ENCODE assay signal across 16 mouse cellular contexts in the genomic region with DNA sequence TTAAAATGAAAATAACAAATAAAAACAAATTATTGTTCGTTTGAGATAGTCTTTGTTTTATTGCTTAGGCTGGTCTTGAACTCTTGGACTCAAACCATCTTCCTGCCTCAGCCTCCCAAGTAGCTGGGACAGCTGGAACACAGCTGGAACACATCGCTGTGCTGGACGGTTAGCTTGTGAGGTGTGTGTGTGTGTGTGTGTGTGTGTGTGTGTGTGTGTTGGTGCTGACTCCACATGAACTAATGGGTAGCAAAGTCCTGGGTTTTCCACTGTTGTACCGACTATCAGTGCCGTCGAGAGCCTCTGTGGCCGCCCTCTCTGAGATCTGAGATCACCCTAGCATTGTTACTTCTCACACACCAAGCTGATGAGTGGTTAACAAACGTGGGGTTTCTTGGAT. TPM values are rescaled to one million over a fixed set of nuclear protein-coding genes. Genes with fewer than 3 reads are reported as not detected.
A peak's percentile ranks its signal among the peaks of the same experiment; 100 is the strongest.
DNase-seq lines count a peak whose midpoint lies in the region; ATAC-seq and TF ChIP-seq lines count a peak whose summit lies in the region.
"Had no signal": no experiment of that assay in that cellular context is flagged by ENCODE, and none has a peak within 500 bp of the region (broad histone marks: within the 10 kb centered on the region; RNA-seq: fewer than 3 reads in every experiment).

No protein-coding gene starts in this region.

- 58% methylated on average over 8 of the region's 8 CpGs for WGBS in heart, adult 2 months
- WGBS in heart, embryonic 10.5 days: 79% methylated on average over 8 of the region's 8 CpGs
- 78% methylated on average over 8 of the region's 8 CpGs for WGBS in heart, embryonic 15.5 days
- 86% methylated on average over 8 of the region's 8 CpGs for WGBS in kidney, embryonic 15.5 days
- WGBS in midbrain, embryonic 11.5 days: 92% methylated on average over 8 of the region's 8 CpGs
- WGBS in midbrain, embryonic 10.5 days: 86% methylated on average over 8 of the region's 8 CpGs

- no peak for DNase-seq in heart, adult 2 months
- DNase-seq in heart, embryonic 10.5 days (ENCODE audit: low spot score): no peak
- DNase-seq in heart, postnatal 14 days: no peak
- peak; percentile 31 for DNase-seq in kidney, adult 9 months
- peak; percentile 68 for DNase-seq in midbrain, embryonic 11.5 days (ENCODE audit: low spot score, missing footprints)
- no peak for DNase-seq in midbrain, embryonic 10.5 days (ENCODE audit: low spot score)
- DNase-seq: cerebellum, adult 9-10 months had no signal

- no peak for TF ChIP-seq POLR2A in heart, adult 2 months (IDR thresholded peaks at IDR 0.05; ENCODE audit: insufficient read depth, low read depth, low read length)

- H3K36me3 ChIP-seq in heart, adult 2 months (ENCODE audit: control insufficient read depth, insufficient read depth, low read length): no peaks in the 10 kb centered on the region
- no peaks in the 10 kb centered on the region for H3K36me3 ChIP-seq in heart, embryonic 10.5 days
- H3K36me3 ChIP-seq in heart, embryonic 15.5 days: no peaks in the 10 kb centered on the region
- H3K36me3 ChIP-seq in kidney, embryonic 15.5 days: no peaks in the 10 kb centered on the region
- no peaks in the 10 kb centered on the region for H3K36me3 ChIP-seq in midbrain, embryonic 11.5 days (ENCODE audit: control insufficient read depth, insufficient read depth, low read length)
- H3K36me3 ChIP-seq in midbrain, embryonic 10.5 days: no peaks in the 10 kb centered on the region
- H3K36me3 ChIP-seq: embryonic facial prominence, embryonic 12.5 days; forebrain, embryonic 15.5 days; hindbrain, embryonic 15.5 days had no signal

- H3K9me3 ChIP-seq in heart, embryonic 10.5 days: no peaks in the 10 kb centered on the region
- H3K9me3 ChIP-seq in heart, embryonic 15.5 days (replicated peaks): no peaks in the 10 kb centered on the region
- no peaks in the 10 kb centered on the region for H3K9me3 ChIP-seq in kidney, embryonic 15.5 days (replicated peaks)
- H3K9me3 ChIP-seq in midbrain, embryonic 11.5 days (ENCODE audit: control insufficient read depth, low read length): no peaks in the 10 kb centered on the region
- no peaks in the 10 kb centered on the region for H3K9me3 ChIP-seq in midbrain, embryonic 10.5 days (replicated peaks)
- H3K9me3 ChIP-seq: embryonic facial prominence, embryonic 12.5 days; forebrain, embryonic 15.5 days; hindbrain, embryonic 15.5 days had no signal

- no peak overlapping the region for H3K4me3 ChIP-seq in heart, adult 2 months
- no peak overlapping the region for H3K4me3 ChIP-seq in heart, embryonic 10.5 days
- H3K4me3 ChIP-seq in heart, embryonic 15.5 days: no peak overlapping the region
- no peak overlapping the region for H3K4me3 ChIP-seq in kidney, embryonic 15.5 days (replicated peaks)
- no peak overlapping the region for H3K4me3 ChIP-seq in midbrain, embryonic 11.5 days (ENCODE audit: low read depth, low read length)
- no peak overlapping the region for H3K4me3 ChIP-seq in midbrain, embryonic 10.5 days
- H3K4me3 ChIP-seq: embryonic facial prominence, embryonic 12.5 days; forebrain, embryonic 15.5 days; hindbrain, embryonic 15.5 days had no signal

- H3K9ac ChIP-seq in heart, adult 2 months (ENCODE audit: low read depth, low read length): no peak overlapping the region
- H3K9ac ChIP-seq in heart, embryonic 15.5 days: no peak overlapping the region
- H3K9ac ChIP-seq in kidney, embryonic 15.5 days: no peak overlapping the region
- H3K9ac ChIP-seq in midbrain, embryonic 11.5 days (ENCODE audit: low read length): no peak overlapping the region
- H3K9ac ChIP-seq: embryonic facial prominence, embryonic 12.5 days; forebrain, embryonic 15.5 days; hindbrain, embryonic 15.5 days had no signal

- no peaks in the 10 kb centered on the region for H3K79me2 ChIP-seq in heart, adult 2 months (replicated peaks; ENCODE audit: control insufficient read depth, insufficient read depth, low read length)

- peaks cover 8% of the 10 kb centered on the region for H3K4me1 ChIP-seq in heart, adult 2 months (ENCODE audit: control insufficient read depth, insufficient read depth, low read length)
- peaks cover 26% of the 10 kb centered on the region for H3K4me1 ChIP-seq in heart, embryonic 10.5 days
- H3K4me1 ChIP-seq in heart, embryonic 15.5 days (replicated peaks): peaks cover 36% of the 10 kb centered on the region
- peaks cover 23% of the 10 kb centered on the region for H3K4me1 ChIP-seq in kidney, embryonic 15.5 days
- H3K4me1 ChIP-seq in midbrain, embryonic 11.5 days (ENCODE audit: control insufficient read depth, insufficient read depth, low read length): peaks cover 12% of the 10 kb centered on the region
- H3K4me1 ChIP-seq in midbrain, embryonic 10.5 days: peaks cover 19% of the 10 kb centered on the region

- intact Hi-C loops in heart, adult 2 months (cut with DNase I): loop anchor here (5.0 kb wide), 1 partner anchor 44 kb away; no protein-coding TSS in a partner anchor
- intact Hi-C loops in heart, postnatal 14 days (cut with DNase I): no loop called here

- TF ChIP-seq CTCF in heart, adult 2 months (IDR thresholded peaks at IDR 0.05): no peak

- H3K27me3 ChIP-seq in heart, adult 2 months (ENCODE audit: control insufficient read depth, insufficient read depth, low read length): no peaks in the 10 kb centered on the region
- H3K27me3 ChIP-seq in heart, embryonic 10.5 days (ENCODE audit: insufficient read depth, poor library complexity, severe bottlenecking): no peaks in the 10 kb centered on the region
- H3K27me3 ChIP-seq in heart, embryonic 15.5 days: no peaks in the 10 kb centered on the region
- H3K27me3 ChIP-seq in kidney, embryonic 15.5 days: no peaks in the 10 kb centered on the region
- H3K27me3 ChIP-seq in midbrain, embryonic 11.5 days (ENCODE audit: control insufficient read depth, insufficient read depth, low read length): no peaks in the 10 kb centered on the region
- no peaks in the 10 kb centered on the region for H3K27me3 ChIP-seq in midbrain, embryonic 10.5 days (ENCODE audit: low read depth, poor library complexity, severe bottlenecking)
- H3K27me3 ChIP-seq: embryonic facial prominence, embryonic 12.5 days; forebrain, embryonic 15.5 days; hindbrain, embryonic 15.5 days had no signal

- H3K27ac ChIP-seq in heart, adult 2 months: peak overlapping the region; percentile 77
- H3K27ac ChIP-seq in heart, embryonic 10.5 days: no peak overlapping the region
- H3K27ac ChIP-seq in heart, embryonic 15.5 days: peak overlapping the region; percentile 74
- no peak overlapping the region for H3K27ac ChIP-seq in kidney, embryonic 15.5 days
- H3K27ac ChIP-seq in midbrain, embryonic 11.5 days (ENCODE audit: low read depth, low read length): no peak overlapping the region
- H3K27ac ChIP-seq in midbrain, embryonic 10.5 days (replicated peaks): no peak overlapping the region
- H3K27ac ChIP-seq: embryonic facial prominence, embryonic 12.5 days; forebrain, embryonic 15.5 days; hindbrain, embryonic 15.5 days had no signal

- no peak for TF ChIP-seq EP300 in heart, adult 2 months (IDR thresholded peaks at IDR 0.05; ENCODE audit: insufficient read depth, low read depth, low read length)

- no peak overlapping the region for H3K4me2 ChIP-seq in heart, embryonic 15.5 days
- H3K4me2 ChIP-seq in kidney, embryonic 15.5 days: no peak overlapping the region
- no peak overlapping the region for H3K4me2 ChIP-seq in midbrain, embryonic 11.5 days
- H3K4me2 ChIP-seq: embryonic facial prominence, embryonic 12.5 days; forebrain, embryonic 15.5 days; hindbrain, embryonic 15.5 days had no signal

- ATAC-seq in heart, embryonic 15.5 days (replicated peaks; ENCODE audit: insufficient number of reproducible peaks, insufficient read depth, low FRiP score, low read depth): no peak
- ATAC-seq in kidney, embryonic 15.5 days (replicated peaks; ENCODE audit: low FRiP score): no peak
- ATAC-seq in midbrain, embryonic 11.5 days (ENCODE audit: low FRiP score): no peak
- ATAC-seq: forebrain, embryonic 15.5 days; intestine, embryonic 16.5 days had no signal

RNA-seq across cellular contexts. Expression of a gene that starts 38.5 kb away (rescaled TPM):
- under 1 TPM in 1 of 2 experiments, not detected in 1; 0.11 TPM for total RNA-seq in heart, adult 2 months (2021)
- polyA plus RNA-seq in heart, adult 2 months (2012; rRNA removed): 0.04 and 0.09 TPM in 2 replicates
- 0.15 and 0.60 TPM in 2 replicates for polyA plus RNA-seq in heart, embryonic 10.5 days (2016; fragmentation: Nextera tagmentation; extraction: Ambion mirVana)
- 0.58 and 5.8 TPM in 2 replicates for polyA plus RNA-seq in heart, embryonic 15.5 days (2015; fragmentation: Nextera tagmentation; extraction: Ambion mirVana)
- not detected for total RNA-seq in heart, postnatal 14 days (2021)
- 1.8 and 4.4 TPM in 2 replicates for polyA plus RNA-seq in kidney, embryonic 15.5 days (2015; fragmentation: Nextera tagmentation; extraction: Ambion mirVana)
- 179 and 186 TPM in 2 replicates for polyA plus RNA-seq in midbrain, embryonic 11.5 days (2014; fragmentation: Nextera tagmentation; extraction: Ambion mirVana)
- polyA plus RNA-seq in midbrain, embryonic 10.5 days (2016; fragmentation: Nextera tagmentation; extraction: Ambion mirVana): 51.0 and 98.3 TPM in 2 replicates
- total RNA-seq: heart, postnatal 36 days; MEL had no signal
- polyA plus RNA-seq: C2C12 had no signal

RNA-seq across cellular contexts. Expression of a gene that starts 39.0 kb away (rescaled TPM):
- total RNA-seq in heart, adult 2 months (2021): 10 to 100 TPM; 58.2 to 63.9 TPM
- polyA plus RNA-seq in heart, adult 2 months (2012; rRNA removed): 16.7 and 24.5 TPM in 2 replicates
- polyA plus RNA-seq in heart, embryonic 10.5 days (2016; fragmentation: Nextera tagmentation; extraction: Ambion mirVana): 71.8 and 86.3 TPM in 2 replicates
- 117 and 118 TPM in 2 replicates for polyA plus RNA-seq in heart, embryonic 15.5 days (2015; fragmentation: Nextera tagmentation; extraction: Ambion mirVana)
- total RNA-seq in heart, postnatal 14 days (2021): 10 to 100 TPM; 64.9 to 75.1 TPM
- polyA plus RNA-seq in kidney, embryonic 15.5 days (2015; fragmentation: Nextera tagmentation; extraction: Ambion mirVana): 79.6 and 81.5 TPM in 2 replicates
- 73.5 and 79.6 TPM in 2 replicates for polyA plus RNA-seq in midbrain, embryonic 11.5 days (2014; fragmentation: Nextera tagmentation; extraction: Ambion mirVana)
- polyA plus RNA-seq in midbrain, embryonic 10.5 days (2016; fragmentation: Nextera tagmentation; extraction: Ambion mirVana): 64.1 and 77.4 TPM in 2 replicates

Comparison
In these comparisons a context has a peak if more than half of its experiments do, and no peak if none do; other contexts are left out.
1. DNase-seq: peak in kidney, adult 9 months (single experiment) and midbrain, embryonic 11.5 days (single experiment); none in heart, adult 2 months (0 of 2), heart, embryonic 10.5 days (single experiment), heart, postnatal 14 days (0 of 2) and midbrain, embryonic 10.5 days (single experiment).
2. H3K27ac ChIP-seq: peak in heart, adult 2 months (single experiment) and heart, embryonic 15.5 days (single experiment); none in heart, embryonic 10.5 days (single experiment), kidney, embryonic 15.5 days (single experiment), midbrain, embryonic 11.5 days (single experiment) and midbrain, embryonic 10.5 days (single experiment).